Comparison of ENCODE assay signal across 21 mouse cellular contexts in genomic region chr17:46268026-46268720, GRCm38 (mm10). TPM values are rescaled to one million over a fixed set of nuclear protein-coding genes. Genes with fewer than 3 reads are reported as not detected.
DNase-seq lines count a peak whose midpoint lies in the region; ATAC-seq and TF ChIP-seq lines count a peak whose summit lies in the region.
"Had no signal": no experiment of that assay in that cellular context is flagged by ENCODE, and none has a peak within 500 bp of the region (broad histone marks: within the 10 kb centered on the region; RNA-seq: fewer than 3 reads in every experiment).

No protein-coding gene starts in this region.

- H3K9ac ChIP-seq in embryonic facial prominence, embryonic 12.5 days = no peak overlapping the region
- 0 out of 2 replicates have a peak overlapping the region, but pooled peaks have one; percentile 2 for H3K9ac ChIP-seq in hindbrain, embryonic 13.5 days
- no peak overlapping the region for H3K9ac ChIP-seq in hindbrain, embryonic 14.5 days
- no peak overlapping the region for H3K9ac ChIP-seq in stomach, embryonic 16.5 days (ENCODE audit: low read length)
- H3K9ac ChIP-seq: embryonic facial prominence, embryonic 13.5 days; liver, embryonic 14.5 days had no signal

- H3K9me3 ChIP-seq in embryonic facial prominence, embryonic 12.5 days = no peaks in the 10 kb centered on the region
- H3K9me3 ChIP-seq in embryonic facial prominence, embryonic 10.5 days = no peaks in the 10 kb centered on the region
- H3K9me3 ChIP-seq in hindbrain, embryonic 13.5 days = no peaks in the 10 kb centered on the region
- no peaks in the 10 kb centered on the region for H3K9me3 ChIP-seq in hindbrain, embryonic 14.5 days (ENCODE audit: control insufficient read depth, low read length)
- H3K9me3 ChIP-seq in stomach, embryonic 16.5 days (replicated peaks; ENCODE audit: control insufficient read depth, low read length) = no peaks in the 10 kb centered on the region
- H3K9me3 ChIP-seq: embryonic facial prominence, embryonic 13.5 days; hindbrain, embryonic 10.5 days had no signal

- no peak overlapping the region for H3K4me3 ChIP-seq in embryonic facial prominence, embryonic 12.5 days
- no peak overlapping the region for H3K4me3 ChIP-seq in embryonic facial prominence, embryonic 10.5 days
- H3K4me3 ChIP-seq in hindbrain, embryonic 13.5 days = no peak overlapping the region
- no peak overlapping the region for H3K4me3 ChIP-seq in hindbrain, embryonic 14.5 days (replicated peaks; ENCODE audit: low read length)
- no peak overlapping the region for H3K4me3 ChIP-seq in embryonic fibroblast, embryonic 13.5 days (ENCODE audit: insufficient read depth, low read length)
- no peak overlapping the region for H3K4me3 ChIP-seq in stomach, embryonic 16.5 days (replicated peaks; ENCODE audit: low read length)
- H3K4me3 ChIP-seq: embryonic facial prominence, embryonic 13.5 days; hindbrain, embryonic 10.5 days had no signal

- H3K36me3 ChIP-seq in embryonic facial prominence, embryonic 12.5 days = peaks cover 81% of the 10 kb centered on the region
- H3K36me3 ChIP-seq in embryonic facial prominence, embryonic 10.5 days (replicated peaks) = peaks cover 99% of the 10 kb centered on the region
- H3K36me3 ChIP-seq in hindbrain, embryonic 13.5 days = peaks cover 44% of the 10 kb centered on the region
- peaks cover 31% of the 10 kb centered on the region for H3K36me3 ChIP-seq in hindbrain, embryonic 14.5 days (replicated peaks; ENCODE audit: control insufficient read depth, insufficient read depth)
- peaks cover 10% of the 10 kb centered on the region; the same call in 1 of the 2 replicates for H3K36me3 ChIP-seq in stomach, embryonic 16.5 days (ENCODE audit: control insufficient read depth, insufficient read depth, low read length)

- intact Hi-C loops in left cerebral cortex, postnatal 36 days (cut with DNase I) = loop anchor here (5.0 kb wide), 1 partner anchor 119 kb away; no protein-coding TSS in a partner anchor

- H3K4me2 ChIP-seq in embryonic facial prominence, embryonic 12.5 days (replicated peaks) = no peak overlapping the region
- H3K4me2 ChIP-seq in hindbrain, embryonic 13.5 days = no peak overlapping the region
- H3K4me2 ChIP-seq in hindbrain, embryonic 14.5 days (replicated peaks) = no peak overlapping the region
- H3K4me2 ChIP-seq in stomach, embryonic 16.5 days (ENCODE audit: low read depth, low read length) = no peak overlapping the region
- H3K4me2 ChIP-seq: embryonic facial prominence, embryonic 13.5 days had no signal

- no peaks in the 10 kb centered on the region for H3K27me3 ChIP-seq in embryonic facial prominence, embryonic 12.5 days
- H3K27me3 ChIP-seq in embryonic facial prominence, embryonic 10.5 days (replicated peaks; ENCODE audit: low read depth, poor library complexity, severe bottlenecking) = no peaks in the 10 kb centered on the region
- H3K27me3 ChIP-seq in hindbrain, embryonic 13.5 days = no peaks in the 10 kb centered on the region
- H3K27me3 ChIP-seq in hindbrain, embryonic 14.5 days (ENCODE audit: control insufficient read depth, insufficient read depth, low read length) = no peaks in the 10 kb centered on the region
- H3K27me3 ChIP-seq in stomach, embryonic 16.5 days (ENCODE audit: control insufficient read depth, insufficient read depth, low read length) = no peaks in the 10 kb centered on the region
- H3K27me3 ChIP-seq: CH12.LX; embryonic facial prominence, embryonic 13.5 days had no signal

- H3K27ac ChIP-seq in embryonic facial prominence, embryonic 12.5 days = 0 out of 2 replicates have a peak overlapping the region, but pooled peaks have one; percentile 6
- H3K27ac ChIP-seq in embryonic facial prominence, embryonic 10.5 days (replicated peaks) = no peak overlapping the region
- H3K27ac ChIP-seq in hindbrain, embryonic 13.5 days = no peak overlapping the region
- H3K27ac ChIP-seq in hindbrain, embryonic 14.5 days = no peak overlapping the region
- H3K27ac ChIP-seq in embryonic fibroblast, embryonic 13.5 days (ENCODE audit: insufficient read depth, low read length) = peak overlapping the region; percentile 54
- peak overlapping the region; percentile 26 for H3K27ac ChIP-seq in stomach, embryonic 16.5 days (ENCODE audit: low read length)
- H3K27ac ChIP-seq: hindbrain, embryonic 10.5 days; liver, embryonic 14.5 days had no signal

- no peak for TF ChIP-seq CTCF in embryonic fibroblast, embryonic 13.5 days (IDR thresholded peaks at IDR 0.05; ENCODE audit: borderline replicate concordance, insufficient read depth, low read length)

- no peak for DNase-seq in embryonic facial prominence, embryonic 10.5 days (ENCODE audit: low spot score)
- DNase-seq in hindbrain, embryonic 14.5 days (ENCODE audit: low spot score) = no peak
- no peak for DNase-seq in embryo, embryonic 10 days (ENCODE audit: low spot score)
- no peak for DNase-seq in left cerebral cortex, postnatal 36 days (ENCODE audit: low spot score in 2 of 2)
- DNase-seq: cerebellum, postnatal 25 days; kidney, adult 18-20 months; kidney, postnatal 4 days; lung, postnatal 10 days had no signal

- no peak for TF ChIP-seq POLR2A in embryonic fibroblast, embryonic 13.5 days (IDR thresholded peaks at IDR 0.05; ENCODE audit: low read depth, low read length)

- no peak for ATAC-seq in embryonic facial prominence, embryonic 12.5 days (ENCODE audit: insufficient number of reproducible peaks, insufficient read depth, low FRiP score, low TSS enrichment)
- ATAC-seq in hindbrain, embryonic 13.5 days (ENCODE audit: low FRiP score) = no peak
- no peak for ATAC-seq in hindbrain, embryonic 14.5 days (ENCODE audit: low FRiP score)
- no peak for ATAC-seq in stomach, embryonic 16.5 days (ENCODE audit: insufficient read depth, low FRiP score)
- ATAC-seq: forebrain, embryonic 14.5 days had no signal

- H3K4me1 ChIP-seq in embryonic facial prominence, embryonic 12.5 days = peaks cover 12% of the 10 kb centered on the region
- peaks cover 51% of the 10 kb centered on the region for H3K4me1 ChIP-seq in embryonic facial prominence, embryonic 10.5 days
- 0 out of 2 replicates have a peak, but pooled peaks cover 3% of the 10 kb centered on the region for H3K4me1 ChIP-seq in hindbrain, embryonic 13.5 days (replicated peaks)
- H3K4me1 ChIP-seq in hindbrain, embryonic 14.5 days (replicated peaks; ENCODE audit: control insufficient read depth, insufficient read depth, low read length) = no peaks in the 10 kb centered on the region
- H3K4me1 ChIP-seq in embryonic fibroblast, embryonic 13.5 days (ENCODE audit: control insufficient read depth, insufficient read depth, low read length) = peaks cover 42% of the 10 kb centered on the region
- peaks cover 27% of the 10 kb centered on the region for H3K4me1 ChIP-seq in stomach, embryonic 16.5 days (ENCODE audit: control insufficient read depth, insufficient read depth, low read length)

- WGBS in embryonic facial prominence, embryonic 12.5 days = 57% methylated on average over 10 of the region's 10 CpGs
- 68% methylated on average over 10 of the region's 10 CpGs for WGBS in embryonic facial prominence, embryonic 10.5 days
- 73% methylated on average over 10 of the region's 10 CpGs for WGBS in hindbrain, embryonic 13.5 days
- 84% methylated on average over 10 of the region's 10 CpGs for WGBS in hindbrain, embryonic 14.5 days
- 70% methylated on average over 10 of the region's 10 CpGs for WGBS in stomach, embryonic 16.5 days

RNA-seq across cellular contexts. Expression of gene Tjap1, which starts 14.7 kb away (rescaled TPM):
- 64.0 and 66.4 TPM in 2 replicates for polyA plus RNA-seq in embryonic facial prominence, embryonic 12.5 days (2016; fragmentation: Nextera tagmentation; extraction: Ambion mirVana)
- 60.2 and 62.6 TPM in 2 replicates for polyA plus RNA-seq in embryonic facial prominence, embryonic 10.5 days (2016; fragmentation: Nextera tagmentation; extraction: Ambion mirVana)
- polyA plus RNA-seq in hindbrain, embryonic 13.5 days (2015; fragmentation: Nextera tagmentation; extraction: Ambion mirVana) = 28.6 and 33.8 TPM in 2 replicates
- 22.3 and 25.8 TPM in 2 replicates for polyA plus RNA-seq in hindbrain, embryonic 14.5 days (2014; fragmentation: Nextera tagmentation; extraction: Ambion mirVana)
- polyA plus RNA-seq in embryonic fibroblast, embryonic 13.5 days (2011; ENCODE audit: insufficient read length, low read depth, missing spikeins) = 60.8 and 63.2 TPM in 2 replicates
- polyA plus RNA-seq in stomach, embryonic 16.5 days (2015; fragmentation: Nextera tagmentation; extraction: Ambion mirVana) = 36.8 and 38.9 TPM in 2 replicates
- total RNA-seq in left cerebral cortex, postnatal 36 days (2021) = 10 to 100 TPM; 35.9 to 48.4 TPM

RNA-seq across cellular contexts. Expression of gene Lrrc73, which starts 14.8 kb away (rescaled TPM):
- polyA plus RNA-seq in embryonic facial prominence, embryonic 12.5 days (2016; fragmentation: Nextera tagmentation; extraction: Ambion mirVana) = 1.2 and 1.4 TPM in 2 replicates
- 0.67 and 0.86 TPM in 2 replicates for polyA plus RNA-seq in embryonic facial prominence, embryonic 10.5 days (2016; fragmentation: Nextera tagmentation; extraction: Ambion mirVana)
- 7.3 and 9.5 TPM in 2 replicates for polyA plus RNA-seq in hindbrain, embryonic 13.5 days (2015; fragmentation: Nextera tagmentation; extraction: Ambion mirVana)
- polyA plus RNA-seq in hindbrain, embryonic 14.5 days (2014; fragmentation: Nextera tagmentation; extraction: Ambion mirVana) = 15.1 and 18.1 TPM in 2 replicates
- 1.6 and 3.5 TPM in 2 replicates for polyA plus RNA-seq in embryonic fibroblast, embryonic 13.5 days (2011; ENCODE audit: insufficient read length, low read depth, missing spikeins)
- polyA plus RNA-seq in stomach, embryonic 16.5 days (2015; fragmentation: Nextera tagmentation; extraction: Ambion mirVana) = 0.45 and 0.48 TPM in 2 replicates
- total RNA-seq in left cerebral cortex, postnatal 36 days (2021) = 10 to 100 TPM; 63.1 to 73.6 TPM
- total RNA-seq: gastrocnemius, adult 8-10 months; monocyte, adult 5-6 weeks had no signal

RNA-seq across cellular contexts. Expression of gene Yipf3, which starts 20.3 kb away (rescaled TPM):
- 82.5 and 86.2 TPM in 2 replicates for polyA plus RNA-seq in embryonic facial prominence, embryonic 12.5 days (2016; fragmentation: Nextera tagmentation; extraction: Ambion mirVana)
- polyA plus RNA-seq in embryonic facial prominence, embryonic 10.5 days (2016; fragmentation: Nextera tagmentation; extraction: Ambion mirVana) = 66.6 and 70.6 TPM in 2 replicates
- 87.5 and 90.8 TPM in 2 replicates for polyA plus RNA-seq in hindbrain, embryonic 13.5 days (2015; fragmentation: Nextera tagmentation; extraction: Ambion mirVana)
- polyA plus RNA-seq in hindbrain, embryonic 14.5 days (2014; fragmentation: Nextera tagmentation; extraction: Ambion mirVana) = 91.6 and 97.2 TPM in 2 replicates
- polyA plus RNA-seq in embryonic fibroblast, embryonic 13.5 days (2011; ENCODE audit: insufficient read length, low read depth, missing spikeins) = 114 and 133 TPM in 2 replicates
- polyA plus RNA-seq in stomach, embryonic 16.5 days (2015; fragmentation: Nextera tagmentation; extraction: Ambion mirVana) = 111 and 120 TPM in 2 replicates
- total RNA-seq in left cerebral cortex, postnatal 36 days (2021) = 10 to 100 TPM; 84.6 to 85.6 TPM

RNA-seq across cellular contexts. Expression of gene Polr1c, which starts 20.3 kb away (rescaled TPM):
- 100 and 102 TPM in 2 replicates for polyA plus RNA-seq in embryonic facial prominence, embryonic 12.5 days (2016; fragmentation: Nextera tagmentation; extraction: Ambion mirVana)
- 125 and 130 TPM in 2 replicates for polyA plus RNA-seq in embryonic facial prominence, embryonic 10.5 days (2016; fragmentation: Nextera tagmentation; extraction: Ambion mirVana)
- polyA plus RNA-seq in hindbrain, embryonic 13.5 days (2015; fragmentation: Nextera tagmentation; extraction: Ambion mirVana) = 82.7 and 85.7 TPM in 2 replicates
- polyA plus RNA-seq in hindbrain, embryonic 14.5 days (2014; fragmentation: Nextera tagmentation; extraction: Ambion mirVana) = 75.4 and 80.1 TPM in 2 replicates
- 61.1 and 63.6 TPM in 2 replicates for polyA plus RNA-seq in embryonic fibroblast, embryonic 13.5 days (2011; ENCODE audit: insufficient read length, low read depth, missing spikeins)
- 67.9 and 72.6 TPM in 2 replicates for polyA plus RNA-seq in stomach, embryonic 16.5 days (2015; fragmentation: Nextera tagmentation; extraction: Ambion mirVana)
- 10 to 100 TPM; 36.3 to 38.8 TPM for total RNA-seq in left cerebral cortex, postnatal 36 days (2021)

RNA-seq across cellular contexts. Expression of gene Dlk2, which starts 29.0 kb away (rescaled TPM):
- polyA plus RNA-seq in embryonic facial prominence, embryonic 12.5 days (2016; fragmentation: Nextera tagmentation; extraction: Ambion mirVana) = 4.5 and 5.5 TPM in 2 replicates
- polyA plus RNA-seq in embryonic facial prominence, embryonic 10.5 days (2016; fragmentation: Nextera tagmentation; extraction: Ambion mirVana) = 1.5 and 2.0 TPM in 2 replicates
- 9.5 and 11.1 TPM in 2 replicates for polyA plus RNA-seq in hindbrain, embryonic 13.5 days (2015; fragmentation: Nextera tagmentation; extraction: Ambion mirVana)
- polyA plus RNA-seq in hindbrain, embryonic 14.5 days (2014; fragmentation: Nextera tagmentation; extraction: Ambion mirVana) = 18.9 and 20.9 TPM in 2 replicates
- polyA plus RNA-seq in embryonic fibroblast, embryonic 13.5 days (2011; ENCODE audit: insufficient read length, low read depth, missing spikeins) = 2.6 and 3.3 TPM in 2 replicates
- polyA plus RNA-seq in stomach, embryonic 16.5 days (2015; fragmentation: Nextera tagmentation; extraction: Ambion mirVana) = 6.7 and 8.8 TPM in 2 replicates
- 10 to 100 TPM; 50.7 to 71.8 TPM for total RNA-seq in left cerebral cortex, postnatal 36 days (2021)
- total RNA-seq: megakaryocyte-erythroid progenitor cell, adult 5-6 weeks; monocyte, adult 5-6 weeks; neutrophil, adult 5-6 weeks had no signal

Comparison
In these comparisons a context has a peak if more than half of its experiments do, and no peak if none do; other contexts are left out.
1. H3K27ac ChIP-seq: peak in embryonic facial prominence, embryonic 12.5 days (single experiment), embryonic fibroblast, embryonic 13.5 days (single experiment) and stomach, embryonic 16.5 days (single experiment); none in embryonic facial prominence, embryonic 10.5 days (single experiment), hindbrain, embryonic 13.5 days (single experiment) and hindbrain, embryonic 14.5 days (single experiment).